Mouse (Mus musculus) WW6 (cell line): ENCODE results near the gene Alyref.
A peak's percentile ranks its signal among the peaks of the same experiment; 100 is the strongest.

Experiments
- DNase-seq: peaks from one replicate; pipeline ENCODE4 v3.0.0-alpha.2; 2013; ENCODE audit warnings: low read depth, low spot score

Gene Alyref

DNA sequence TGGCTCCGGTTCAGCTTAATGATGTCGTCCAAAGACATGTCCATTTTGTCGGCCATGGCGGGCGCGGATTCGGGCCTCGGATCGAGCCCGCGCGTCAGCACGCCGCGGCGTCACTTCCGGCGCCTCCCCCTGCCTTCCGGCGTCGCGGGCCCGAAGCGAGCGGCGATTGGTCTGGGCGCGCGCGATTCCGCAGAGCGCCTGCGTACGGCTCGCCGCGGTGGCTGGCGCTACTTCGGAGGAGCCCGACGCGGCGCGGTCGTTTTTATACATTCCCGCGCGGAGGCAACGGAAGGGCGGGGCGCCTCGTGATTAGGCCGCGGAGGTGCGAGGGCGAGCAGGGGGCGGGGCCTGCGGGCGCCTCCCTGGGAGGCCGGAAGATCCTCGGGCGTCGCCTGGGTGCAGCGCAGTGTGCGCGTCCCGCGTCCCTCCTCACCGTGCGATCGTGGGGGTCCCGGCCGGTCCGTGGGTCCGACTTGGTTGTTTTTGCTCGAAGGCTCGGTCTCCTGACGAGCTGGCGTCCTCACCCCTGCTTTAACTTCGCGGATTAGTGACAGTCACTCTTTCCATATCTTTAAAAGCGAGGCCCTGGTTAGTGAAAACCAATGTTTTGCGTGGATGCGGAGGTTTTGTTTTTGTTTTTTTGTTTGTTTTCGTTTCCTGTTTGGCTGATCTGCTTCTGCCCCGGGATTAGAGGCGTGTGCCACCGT is at the start of gene Alyref, which contains the start of gene Anapc11:
TSS of gene Alyref (minus strand) at position 83 of the 707 bp plus-strand sequence.
TSS of gene Anapc11 (plus strand) at position 139 of the 707 bp plus-strand sequence.
- DNase-seq: peak; percentile 97

DNA sequence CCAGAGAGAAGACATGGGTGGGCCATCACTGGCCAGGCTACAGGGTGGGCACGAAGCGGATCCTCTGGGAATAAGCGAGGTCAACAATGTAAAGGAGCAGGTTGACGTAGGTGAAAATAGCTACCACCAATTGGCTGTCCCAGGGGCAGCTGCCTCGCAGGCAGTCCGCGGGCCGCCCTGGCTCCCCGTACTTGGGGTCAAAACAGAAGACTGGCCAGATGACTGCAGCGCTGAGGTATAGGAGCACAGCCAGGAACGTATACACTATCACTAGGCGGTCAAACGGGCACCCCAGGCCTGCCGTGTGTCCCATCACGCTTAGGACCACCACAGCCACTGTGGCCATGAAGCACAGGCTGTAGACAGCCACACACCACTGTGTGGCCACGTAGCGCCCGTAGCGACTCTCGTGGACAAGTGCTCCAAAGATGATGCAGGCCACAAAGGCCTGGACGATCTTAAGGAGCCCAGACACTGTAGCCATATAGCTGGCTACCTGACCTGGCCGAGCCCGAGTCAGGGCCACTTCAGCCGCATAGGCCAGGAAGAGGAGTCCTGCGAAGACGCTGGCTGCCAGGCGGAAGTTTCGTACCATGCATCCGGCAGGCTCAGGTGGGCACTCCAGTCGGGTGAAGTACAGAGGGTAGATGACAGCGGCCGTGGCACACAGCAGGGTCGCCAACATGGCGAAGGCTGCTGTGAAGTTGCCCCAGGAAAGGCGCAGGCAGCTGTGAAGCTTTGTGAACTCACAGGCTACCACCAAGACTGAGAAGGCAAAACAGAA is 49.1 kb upstream of the Alyref start:
- DNase-seq: no peak

DNA sequence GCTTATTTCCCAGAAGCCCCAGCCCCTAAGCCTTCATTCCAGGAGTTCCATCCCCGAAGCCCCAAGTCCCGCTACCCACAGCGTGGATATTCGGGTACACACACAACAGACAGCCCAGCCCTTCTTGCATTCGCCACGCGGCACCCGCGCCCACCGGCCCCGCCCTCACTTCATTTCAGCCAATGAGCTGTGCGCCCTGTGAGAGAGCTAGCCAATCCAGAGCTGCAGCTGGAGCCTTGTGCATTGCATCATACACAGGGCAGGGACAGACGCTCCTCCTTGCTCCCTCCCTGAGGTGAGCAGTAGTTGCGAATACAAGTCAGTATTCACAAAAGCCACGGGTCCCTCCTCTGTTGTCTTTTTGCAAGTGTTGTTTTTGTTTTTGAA is 45.4 kb upstream of the Alyref start, which contains the start of gene Pycr1:
TSS of gene Pycr1 (minus strand) at position 169 of the 387 bp plus-strand sequence.
- peak; percentile 90 for DNase-seq

DNA sequence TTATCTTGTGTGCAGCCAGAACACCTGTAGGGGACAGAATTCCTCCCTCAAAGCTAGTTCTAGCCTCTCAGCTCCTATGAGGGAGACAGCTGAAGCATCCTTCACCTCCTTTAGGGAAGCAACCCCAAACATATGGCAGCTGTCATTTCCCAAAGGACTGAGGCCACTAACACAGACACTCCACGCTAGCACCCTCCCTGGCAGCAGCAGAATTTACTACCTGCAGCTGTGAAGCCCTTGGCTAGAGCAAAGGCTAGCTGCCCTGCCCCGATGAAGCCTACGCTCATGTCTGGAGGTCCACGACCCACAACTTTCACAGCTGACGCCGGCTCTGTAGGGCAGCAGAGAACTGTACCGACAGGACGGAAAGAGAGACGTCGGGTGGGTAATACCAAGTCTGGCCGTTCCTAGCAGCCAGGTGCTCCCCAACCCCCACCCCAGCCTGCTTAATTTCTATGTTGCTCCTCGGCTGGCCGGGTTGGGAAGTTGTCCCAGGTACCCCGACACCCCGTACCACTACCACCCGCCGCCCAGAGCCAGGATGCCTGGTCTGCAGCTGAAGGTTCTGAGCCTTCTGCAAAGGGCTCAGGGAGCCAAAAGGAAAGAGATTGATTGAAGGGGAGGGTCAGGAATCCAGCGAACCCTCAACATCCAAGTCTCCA is 44.9 kb upstream of the Alyref start:
- DNase-seq: no peak

DNA sequence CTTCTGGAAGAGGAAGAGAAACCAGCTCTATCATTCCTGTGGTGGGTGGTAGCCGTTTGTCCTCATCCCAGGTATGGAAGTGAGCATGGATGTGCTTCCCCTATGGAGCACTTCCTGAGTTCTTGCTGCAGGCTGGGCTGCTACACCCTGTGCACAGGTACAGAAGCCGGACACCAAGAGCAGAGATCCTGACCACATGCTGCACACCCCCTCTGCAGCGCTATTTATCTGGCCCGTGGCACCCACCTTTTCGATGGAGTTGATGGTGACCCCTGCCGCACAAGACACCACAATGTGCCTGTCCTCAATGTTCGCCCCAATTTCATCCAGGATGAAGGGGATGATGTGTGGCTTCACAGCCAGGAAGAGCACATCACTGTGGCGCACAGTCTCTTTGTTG is 43.7 kb upstream of the Alyref start:
- no peak for DNase-seq

DNA sequence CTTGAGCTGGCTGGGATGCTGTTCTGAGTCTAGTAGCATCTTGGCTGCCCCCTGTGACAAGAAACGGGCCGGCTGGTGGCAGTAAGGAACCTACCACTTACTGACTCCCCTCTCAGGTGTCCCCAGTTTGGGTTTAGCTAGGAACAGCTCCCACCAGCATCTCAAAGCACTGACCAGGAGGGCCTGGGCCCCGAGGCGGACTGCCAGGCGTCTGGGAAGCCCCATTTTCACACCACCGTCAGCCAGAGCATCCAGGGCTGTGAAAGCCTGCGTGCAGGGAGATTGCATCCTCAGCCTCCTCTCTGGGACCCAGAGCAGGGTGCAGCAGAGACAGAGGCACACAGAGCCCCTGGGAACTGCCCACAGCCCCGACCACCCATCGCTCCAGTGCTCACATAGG is 43.1 kb upstream of the Alyref start:
- DNase-seq: no peak

DNA sequence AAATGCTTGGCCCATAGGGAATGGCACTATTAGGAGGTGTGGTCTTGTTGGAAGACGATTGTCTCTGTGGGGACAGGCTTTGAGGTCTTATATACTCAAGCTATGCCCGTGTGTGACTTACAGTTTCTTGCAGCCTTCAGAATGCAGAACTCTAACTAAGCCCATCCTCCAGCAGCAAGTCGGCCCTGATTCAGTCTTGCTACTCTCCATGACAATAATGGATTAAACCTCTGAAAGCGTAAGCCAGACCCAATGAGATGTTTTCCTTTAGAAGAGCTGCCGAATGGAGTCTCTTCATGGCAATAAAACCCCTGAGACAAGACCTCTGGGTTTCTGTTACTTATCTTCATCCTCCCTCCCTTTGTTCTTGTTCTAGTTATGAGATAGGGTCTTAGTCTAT is 36.6 kb upstream of the Alyref start:
- no peak for DNase-seq

DNA sequence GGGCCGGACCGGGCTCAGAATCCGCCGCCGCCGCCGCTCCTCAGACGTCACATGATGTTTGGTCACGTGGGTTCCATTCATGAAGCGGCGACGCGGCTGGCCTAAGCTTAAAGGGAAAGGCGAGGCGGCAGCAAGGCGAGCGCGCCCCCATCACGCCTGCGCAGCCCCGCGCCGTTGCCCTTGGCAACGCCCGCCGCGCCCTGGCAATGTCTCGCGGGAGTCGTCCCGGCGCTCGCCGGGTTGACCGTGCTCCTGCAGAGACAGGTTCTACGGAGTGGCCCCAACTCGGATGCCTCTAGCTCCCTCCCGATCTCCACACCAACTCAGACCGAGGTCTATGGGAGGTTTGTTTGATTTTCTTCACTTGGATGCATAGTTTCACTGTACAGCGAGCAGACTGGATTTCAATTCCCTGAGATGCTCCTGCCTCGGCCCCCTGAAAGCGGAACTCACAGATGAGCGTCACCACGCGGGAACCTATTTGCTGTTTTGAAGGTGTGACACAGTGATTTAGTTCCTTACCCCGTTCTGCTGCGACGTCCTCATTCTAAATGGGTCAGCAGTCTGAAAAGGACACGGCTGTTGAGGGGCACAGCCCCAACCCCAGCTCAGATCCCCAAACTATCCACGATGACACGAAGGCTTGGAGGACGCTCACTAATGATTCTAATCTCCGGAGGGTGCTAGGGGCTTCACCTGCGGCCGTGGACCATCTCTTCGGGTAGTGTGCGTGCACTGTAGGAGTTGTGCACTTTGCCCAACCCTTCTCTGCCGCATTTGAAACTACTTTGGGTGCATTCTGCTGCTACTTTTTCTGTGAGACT is 35.6 kb upstream of the Alyref start, which contains the start of gene Mafg:
TSS of gene Mafg (minus strand) at position 81 of the 824 bp plus-strand sequence.
- peak; percentile 98 for DNase-seq

DNA sequence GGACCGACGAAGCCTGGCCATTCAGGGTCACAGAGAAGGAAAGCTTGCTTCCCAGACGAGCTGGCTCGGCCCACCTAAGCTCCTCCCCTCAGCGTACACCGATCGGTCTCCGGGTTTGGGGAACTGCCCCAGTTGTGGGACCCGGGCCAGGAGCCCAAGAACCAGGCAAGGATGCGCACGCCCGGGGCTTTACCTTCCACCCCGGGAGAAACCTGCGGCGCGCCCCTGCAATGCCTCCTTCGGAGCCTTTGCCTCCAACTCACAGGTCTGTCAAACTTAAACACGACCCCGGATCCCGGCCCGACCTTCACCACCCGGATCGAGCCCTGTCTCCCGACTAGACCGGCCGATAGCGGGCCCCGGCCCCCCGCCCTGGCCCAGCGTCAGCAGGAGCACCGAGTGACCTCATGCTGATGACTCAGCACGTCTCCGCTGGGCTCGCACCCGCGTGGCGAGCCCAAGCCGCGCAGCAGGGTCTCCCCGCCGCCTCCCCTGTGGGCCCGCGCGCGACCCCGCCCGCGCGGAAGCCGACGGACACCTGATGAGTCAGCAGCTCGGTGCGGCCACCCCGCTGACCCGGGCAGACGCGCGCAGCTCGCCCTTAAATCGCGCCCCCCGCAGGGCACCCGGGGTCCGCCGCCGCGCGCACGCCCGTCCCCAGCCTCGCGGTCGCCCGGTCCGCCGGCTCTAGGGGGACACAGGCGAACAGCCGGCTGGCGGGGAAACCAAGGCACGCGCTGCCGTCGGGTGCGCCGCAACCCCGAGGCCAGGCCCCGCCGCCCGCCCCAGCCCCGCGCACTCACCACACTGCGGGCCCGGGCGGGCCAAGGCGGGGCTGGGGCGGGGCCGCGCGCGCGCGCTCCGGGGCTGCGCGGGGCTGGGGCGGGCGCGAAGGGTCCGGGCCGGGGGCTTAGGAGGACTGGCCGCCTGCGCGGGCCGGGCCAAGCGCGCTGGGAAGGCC is 34.7 kb upstream of the Alyref start:
- DNase-seq: no peak

DNA sequence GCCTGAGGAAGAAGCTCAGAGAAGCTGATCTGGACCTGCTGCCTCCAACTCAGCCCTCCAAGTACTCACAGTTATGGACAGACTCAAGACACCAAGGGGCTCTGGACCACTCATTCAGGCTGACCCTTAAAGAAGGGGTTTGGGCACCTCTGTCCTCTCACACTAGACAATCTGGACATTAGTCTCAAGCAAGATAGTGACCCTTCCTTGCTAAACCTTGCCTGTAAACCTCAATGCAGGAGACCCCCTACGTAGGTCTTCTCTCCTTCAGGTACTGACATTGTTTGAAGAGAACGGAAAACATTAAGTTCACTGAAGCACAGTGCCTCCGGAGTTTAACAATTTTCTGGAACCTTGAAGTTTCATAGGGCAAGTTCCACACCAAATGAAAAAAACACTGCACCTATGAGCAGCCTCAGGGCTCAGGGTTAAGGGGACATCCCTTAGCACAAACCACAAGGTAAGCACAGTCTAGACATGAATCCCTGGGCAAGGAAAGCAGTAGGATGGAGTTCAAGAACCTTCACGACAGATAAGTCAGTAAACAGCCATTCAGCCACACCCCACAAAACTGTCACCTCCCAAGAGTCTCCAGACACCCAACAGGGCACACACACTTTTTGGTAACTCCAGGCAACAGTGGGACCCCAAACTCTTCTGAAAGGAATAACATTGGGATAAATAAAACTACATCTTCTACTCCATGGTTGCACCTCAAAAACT is 33.7 kb upstream of the Alyref start:
- DNase-seq: no peak

DNA sequence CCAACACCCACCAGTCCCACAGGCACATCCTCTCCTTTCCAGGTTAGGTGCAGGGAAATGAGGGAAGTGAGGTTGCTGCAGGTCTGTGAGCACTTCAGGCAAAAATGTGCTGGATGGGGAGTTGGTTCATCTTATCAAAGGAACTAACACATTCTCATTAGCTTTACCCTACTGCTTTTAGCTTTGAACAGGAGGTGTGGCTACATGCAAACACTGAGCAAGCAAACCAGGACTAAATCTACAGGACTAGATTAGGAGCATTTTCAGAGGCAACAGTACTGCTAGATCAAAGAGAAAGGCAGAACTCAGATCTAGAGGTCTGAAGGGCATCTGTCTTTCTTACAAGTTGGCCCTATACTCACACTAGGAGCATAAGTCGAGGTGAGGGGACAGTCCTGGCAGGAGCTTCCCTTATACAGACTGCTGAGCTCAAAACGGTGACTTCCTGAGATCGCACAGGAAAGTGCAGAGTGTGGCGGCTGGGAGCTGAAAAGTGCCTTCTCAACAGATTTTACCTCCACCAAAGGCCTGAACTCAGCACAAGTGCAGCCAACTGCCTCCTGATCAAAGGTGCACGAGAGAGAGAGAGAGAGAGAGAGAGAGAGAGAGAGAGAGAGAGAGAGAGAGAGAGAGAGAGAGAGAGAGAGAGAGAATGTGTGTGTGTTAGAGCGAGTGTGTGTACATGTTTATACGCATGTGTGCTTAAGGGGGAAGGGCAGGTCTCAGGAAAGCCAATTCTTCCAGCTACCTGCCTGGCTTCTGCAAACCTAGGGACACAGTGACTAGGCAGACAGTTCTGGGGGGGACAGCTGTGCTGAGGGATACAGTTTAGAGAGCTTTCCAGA is 32.9 kb upstream of the Alyref start:
- DNase-seq: no peak

DNA sequence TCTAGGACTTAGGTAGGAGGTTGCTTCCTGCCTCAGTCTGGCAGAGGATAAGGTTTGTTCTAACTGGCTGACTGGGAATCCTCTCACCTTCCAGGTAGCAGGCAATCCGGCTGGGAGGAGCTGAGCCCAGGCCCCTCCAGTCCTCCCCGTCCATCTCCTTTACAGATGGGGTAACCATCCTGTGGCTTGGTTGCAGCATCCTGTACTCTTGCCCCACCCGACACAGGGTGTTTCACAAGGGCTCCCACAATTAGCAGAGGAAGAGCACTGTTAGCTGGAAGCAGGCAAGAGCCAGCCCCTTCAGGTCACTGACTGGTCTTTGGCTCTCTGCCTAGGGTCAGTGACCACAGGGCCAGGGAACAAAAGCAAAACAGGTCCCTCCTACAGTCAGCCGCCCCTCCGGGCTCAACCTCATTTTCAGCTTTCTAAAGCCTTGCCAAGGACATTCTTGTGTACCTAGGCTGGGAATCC is 32.3 kb upstream of the Alyref start:
- no peak for DNase-seq

DNA sequence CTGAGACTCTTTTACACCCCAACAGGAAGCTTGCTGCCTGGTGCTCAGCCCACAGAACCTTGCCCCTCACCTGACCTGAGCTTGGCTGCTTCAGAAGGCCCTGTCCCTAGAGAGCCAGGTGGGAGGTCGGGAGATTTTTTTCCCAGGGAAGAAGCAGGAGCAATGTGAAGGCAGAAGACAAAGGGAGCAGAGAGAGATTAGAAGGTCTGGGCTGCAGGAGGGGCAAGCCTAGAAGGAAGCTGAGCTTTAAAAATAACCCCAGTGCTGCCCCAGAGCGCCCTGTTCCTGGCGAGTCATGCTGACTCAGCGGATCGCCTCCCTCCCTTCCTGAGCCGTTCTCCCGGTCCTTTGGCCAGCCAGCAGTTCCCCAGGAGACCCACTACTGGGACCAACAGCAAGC is 31.7 kb upstream of the Alyref start:
- no peak for DNase-seq

DNA sequence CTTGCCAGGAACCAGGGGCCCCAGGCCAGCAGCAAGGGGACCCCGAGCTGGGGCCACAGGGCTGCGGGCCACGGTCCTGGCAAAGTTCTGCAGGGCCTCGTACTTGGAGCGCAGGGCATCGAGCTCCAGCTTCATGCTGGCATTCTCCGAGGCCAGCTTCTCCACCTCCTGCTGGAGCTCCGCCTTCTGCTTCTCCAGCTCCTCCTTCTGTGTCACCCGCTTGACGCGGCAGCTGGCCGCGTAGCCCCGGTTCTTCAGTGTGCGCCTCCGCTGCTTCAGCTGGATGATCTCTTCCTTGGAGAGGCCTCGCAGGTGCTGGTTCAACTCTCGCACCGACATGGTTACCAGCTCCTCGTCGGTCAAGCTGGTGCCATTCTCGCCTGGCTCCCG is 31.2 kb upstream of the Alyref start:
- DNase-seq: no peak

DNA sequence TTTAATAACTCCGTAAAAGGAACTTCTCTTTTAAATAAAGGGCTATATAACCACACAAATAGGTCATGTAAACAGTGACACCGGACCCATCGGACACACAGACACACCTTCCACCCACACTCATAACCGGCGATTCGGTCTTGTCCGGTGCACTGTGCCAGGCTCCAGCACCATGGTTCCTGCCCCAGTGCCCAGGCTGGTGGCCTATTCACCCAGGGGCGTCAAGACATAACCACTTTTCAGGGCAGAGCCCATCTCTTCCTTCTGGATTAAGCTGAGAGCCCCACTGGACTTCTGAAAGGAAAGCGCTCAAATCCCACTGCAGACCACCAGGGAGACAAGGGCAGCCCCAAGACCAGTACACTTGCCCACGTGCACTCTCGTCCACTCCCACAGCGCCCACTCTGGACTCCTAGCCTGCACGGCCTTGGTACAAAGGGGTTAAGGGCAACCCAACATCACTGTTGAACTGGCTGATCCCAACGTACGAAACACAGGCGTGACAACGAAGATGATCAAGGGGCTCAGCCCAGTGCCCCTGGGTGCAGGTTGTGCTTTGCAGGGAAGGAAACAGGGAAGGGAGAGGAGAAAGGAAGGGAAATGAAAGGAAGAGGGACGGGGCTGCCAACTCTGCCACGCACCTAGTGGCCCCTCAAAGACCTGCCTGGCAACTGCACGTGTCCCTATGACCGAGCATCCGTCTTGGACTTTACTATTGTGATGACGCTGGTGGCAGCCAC is 30.6 kb upstream of the Alyref start:
- DNase-seq: no peak

DNA sequence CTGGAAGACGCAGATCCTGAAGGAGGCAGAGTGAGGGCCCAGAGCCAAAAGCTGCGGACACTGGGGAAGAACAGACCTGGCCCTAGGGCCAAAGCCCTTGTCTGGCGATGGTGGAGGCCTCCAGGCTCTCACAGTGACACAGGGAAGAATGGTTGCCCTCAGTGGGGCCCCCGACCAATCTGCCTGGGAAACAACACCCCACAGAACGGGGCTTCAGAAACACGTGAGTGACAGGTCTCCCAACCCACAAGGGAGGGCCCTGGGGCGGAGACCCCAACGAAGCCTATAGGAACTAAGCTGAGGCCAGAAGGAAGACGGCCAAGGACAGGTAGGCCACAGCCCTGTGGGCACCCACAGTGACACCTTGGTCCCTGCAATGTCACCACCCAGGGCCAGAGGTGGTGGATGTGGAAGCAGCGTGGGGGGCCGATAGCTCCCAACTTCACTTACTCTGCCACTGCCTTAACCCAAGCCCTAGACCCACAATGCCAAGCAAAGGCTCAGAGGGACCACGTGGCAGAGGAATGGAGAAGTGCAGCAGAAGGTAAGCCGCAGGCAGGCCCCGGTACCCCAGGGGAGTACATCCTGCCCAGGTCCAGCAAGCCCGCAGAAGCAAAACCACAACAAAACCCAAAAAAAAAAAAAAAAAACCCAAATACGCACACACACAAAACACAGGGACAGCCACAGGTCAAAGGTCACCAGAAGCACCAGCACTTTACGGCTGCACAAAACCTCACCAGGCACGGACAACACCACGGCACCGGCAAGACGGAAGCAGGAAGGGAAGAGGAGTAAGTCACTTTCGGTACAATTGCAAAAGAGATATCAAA is 29.5 kb upstream of the Alyref start:
- no peak for DNase-seq
